Mouse (Mus musculus) stomach, postnatal 0 days (tissue): ENCODE measurements at regions not wholly inside any gene's neighbourhood (a gene's known extent, or its start where the extent isn't known, plus 50 kb on each side); places are given as distances from the start of the nearest gene placed in this dataset.

ENCODE experiments used
- ATAC-seq: fragments of 200-750 bp; cut with Nextera tagmentation; 2 replicates; pipeline ENCODE4 v1.8.0; 2017; ENCODE audit not compliant: low FRiP score, low TSS enrichment
- DNase-seq: peaks from one replicate; pipeline ENCODE4 v3.0.0-alpha.2; 2016; ENCODE audit warnings: low spot score
- H3K27ac ChIP-seq: fragments of 300-500 bp; sonication (generic); replicated peaks from 2 replicates; pipeline ENCODE4 v1.5.1; 2014; ENCODE audit warnings: mild to moderate bottlenecking, control low read depth
- H3K27me3 ChIP-seq: fragments of 300-500 bp; sonication (generic); 2 replicates; pipeline ENCODE4 v1.6.1; 2014; ENCODE audit warnings: low read length; ENCODE audit not compliant: control insufficient read depth, insufficient read depth
- H3K36me3 ChIP-seq: fragments of 300-500 bp; sonication (generic); 2 replicates; pipeline ENCODE4 v1.6.1; 2014; ENCODE audit warnings: low read length, mixed read lengths; ENCODE audit not compliant: control insufficient read depth, insufficient read depth
- H3K4me1 ChIP-seq: fragments of 300-500 bp; sonication (generic); replicated peaks from 2 replicates; pipeline ENCODE4 v1.6.1; 2014; ENCODE audit warnings: antibody characterized with exemption; ENCODE audit not compliant: control insufficient read depth, insufficient read depth
- H3K4me2 ChIP-seq: fragments of 300-500 bp; sonication (generic); replicated peaks from 2 replicates; pipeline ENCODE4 v1.6.1; 2014; ENCODE audit warnings: low read depth, mild to moderate bottlenecking, control low read depth, moderate library complexity
- H3K4me3 ChIP-seq: fragments of 300-500 bp; sonication (generic); 2 replicates; pipeline ENCODE4 v1.5.1; 2014; ENCODE audit warnings: low read depth, low read length, control low read depth
- H3K9ac ChIP-seq: fragments of 300-500 bp; sonication (generic); 2 replicates; pipeline ENCODE4 v1.6.1; 2014; ENCODE audit warnings: mild to moderate bottlenecking, low read length, control low read depth, mixed read lengths
- H3K9me3 ChIP-seq: fragments of 300-500 bp; sonication (generic); 2 replicates; pipeline ENCODE4 v1.6.1; 2016; ENCODE audit warnings: low read length; ENCODE audit not compliant: control insufficient read depth
- CTCF ChIP-seq: IDR thresholded peaks from 2 replicates; pipeline ENCODE4 v1.5.1; 2016; ENCODE audit warnings: antibody characterized with exemption, low read depth, mild to moderate bottlenecking, moderate library complexity
- EP300 ChIP-seq: optimal IDR thresholded peaks from 2 replicates; pipeline ENCODE3; 2016; ENCODE audit warnings: antibody characterized with exemption
- WGBS: fragments of 180-500 bp; shearing (Covaris S2); extraction: QIAGEN DNeasy Blood & Tissue Kit; methylation state at CpG from one replicate; pipeline ENCODE4 v1.1.7; 2014; 5-methylcytosine and 5-hydroxymethylcytosine counted together

DNA sequence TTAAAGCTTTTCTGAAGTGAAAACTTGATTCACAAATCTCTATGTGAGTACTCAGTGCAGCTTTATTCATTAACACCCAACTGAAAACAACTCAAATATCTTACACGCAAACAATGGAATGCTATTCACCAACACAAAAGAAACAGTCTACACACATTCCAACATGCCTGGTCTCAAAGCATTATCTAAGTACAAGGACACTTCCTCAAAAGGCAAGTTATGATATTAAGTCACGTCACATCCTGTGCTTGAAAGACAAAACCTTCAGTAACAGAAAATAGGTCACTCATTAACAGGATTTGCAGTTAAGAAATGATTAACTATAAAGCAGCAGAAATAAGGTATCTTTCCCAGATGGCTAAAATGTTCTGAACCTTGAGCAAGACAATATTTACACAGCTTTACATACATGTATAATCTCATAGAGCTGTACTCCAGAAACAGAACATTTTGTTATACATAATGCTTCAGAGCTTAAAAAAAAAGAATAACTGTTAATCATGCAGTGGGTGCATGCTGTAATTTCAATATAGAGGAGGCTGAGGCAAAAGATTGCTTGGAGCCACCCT, 279.3 kb downstream of the Isl1 start:
- WGBS, result 54% methylated on average over 2 of the region's 2 CpGs
- TF ChIP-seq CTCF (no peak), EP300 (no peak)
- ATAC-seq, result peak; percentile 95
- no peak overlapping the region for H3K27ac ChIP-seq
- H3K9me3 ChIP-seq, result no peaks in the 10 kb centered on the region
- no peak overlapping the region for H3K4me3 ChIP-seq
- H3K36me3 ChIP-seq, result no peaks in the 10 kb centered on the region
- H3K9ac ChIP-seq, result no peak overlapping the region
- no peaks in the 10 kb centered on the region for H3K27me3 ChIP-seq
- H3K4me1 ChIP-seq, result no peaks in the 10 kb centered on the region
- DNase-seq, result no peak
- no peak overlapping the region for H3K4me2 ChIP-seq

DNA sequence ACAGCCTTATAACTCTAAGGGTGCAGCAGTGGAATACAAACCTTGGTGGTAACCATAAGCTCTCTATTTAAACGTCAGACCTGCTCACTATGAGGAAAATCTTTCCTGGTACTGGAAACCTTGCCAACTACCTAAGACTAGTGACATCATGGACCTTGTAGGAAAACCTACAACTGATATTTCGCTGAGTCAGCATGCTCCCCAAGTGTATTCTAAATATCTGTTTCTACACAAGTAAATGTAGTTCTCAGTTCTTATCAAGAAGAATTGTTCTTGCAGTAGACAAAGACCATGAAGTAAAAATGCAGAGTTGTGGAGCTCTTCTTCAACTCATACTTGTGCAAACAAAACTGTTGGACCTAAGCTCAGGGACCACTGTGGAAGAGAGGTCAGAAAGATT, 280.9 kb downstream of the Isl1 start:
- Histone ChIP-seq H3K27me3 (no peaks in the 10 kb centered on the region), H3K27ac (no peak overlapping the region), H3K9ac (no peak overlapping the region), H3K9me3 (no peaks in the 10 kb centered on the region), H3K4me2 (no peak overlapping the region), H3K4me3 (no peak overlapping the region), H3K36me3 (no peaks in the 10 kb centered on the region), H3K4me1 (no peaks in the 10 kb centered on the region)
- WGBS, result 85% methylated on average over 2 of the region's 2 CpGs
- no peak for TF ChIP-seq CTCF
- TF ChIP-seq EP300, result no peak
- DNase-seq (no peak), ATAC-seq (no peak)

GRCm38 (mm10) chr13:116027147-116027546, 282.3 kb downstream of the Isl1 start:
- Histone ChIP-seq H3K4me1 (no peaks in the 10 kb centered on the region), H3K9ac (no peak overlapping the region), H3K27me3 (no peaks in the 10 kb centered on the region), H3K4me3 (no peak overlapping the region), H3K4me2 (no peak overlapping the region), H3K27ac (no peak overlapping the region), H3K36me3 (no peaks in the 10 kb centered on the region), H3K9me3 (no peaks in the 10 kb centered on the region)
- ATAC-seq, result no peak
- no peak for DNase-seq
- TF ChIP-seq CTCF (no peak), EP300 (no peak)
- 82% methylated on average over 2 of the region's 2 CpGs for WGBS

DNA sequence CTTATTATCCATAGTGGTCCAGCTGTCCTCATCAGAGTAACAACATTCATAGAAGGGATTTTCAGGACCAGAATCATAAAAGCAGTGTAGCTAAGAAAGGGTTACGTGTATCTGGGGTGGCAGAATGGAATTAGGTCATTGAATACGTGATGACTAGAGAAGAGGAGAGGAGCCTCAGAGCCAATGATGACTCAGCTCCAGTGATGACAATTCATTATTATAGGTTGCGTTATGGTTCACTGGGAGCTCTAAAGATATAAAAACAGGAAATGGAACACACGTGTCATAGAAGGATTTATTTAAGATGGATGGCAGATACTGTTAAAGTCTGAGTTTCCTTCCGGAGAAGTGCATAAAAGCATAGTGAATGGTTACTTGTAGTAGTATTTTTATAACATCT, 291.6 kb downstream of the Isl1 start:
- H3K9ac ChIP-seq, result no peak overlapping the region
- no peaks in the 10 kb centered on the region for H3K9me3 ChIP-seq
- H3K4me2 ChIP-seq, result no peak overlapping the region
- WGBS, result 33% methylated on average over 5 of the region's 5 CpGs
- no peak for TF ChIP-seq CTCF
- no peak for TF ChIP-seq EP300
- H3K27ac ChIP-seq, result no peak overlapping the region
- H3K4me3 ChIP-seq, result no peak overlapping the region
- H3K36me3 ChIP-seq, result no peaks in the 10 kb centered on the region
- H3K27me3 ChIP-seq, result no peaks in the 10 kb centered on the region
- no peak for ATAC-seq
- no peaks in the 10 kb centered on the region for H3K4me1 ChIP-seq
- no peak for DNase-seq

- Histone ChIP-seq H3K27ac (no peak overlapping the region), H3K9me3 (no peaks in the 10 kb centered on the region), H3K36me3 (no peaks in the 10 kb centered on the region), H3K9ac (no peak overlapping the region), H3K4me1 (no peaks in the 10 kb centered on the region), H3K4me3 (no peak overlapping the region), H3K27me3 (no peaks in the 10 kb centered on the region), H3K4me2 (no peak overlapping the region)
- 55% methylated on average over 1 of the region's 1 CpGs for WGBS
- no peak for DNase-seq
- no peak for ATAC-seq
- TF ChIP-seq CTCF (no peak), EP300 (no peak)
Measured at GRCm38 (mm10) chr13:116003733-116004132, 305.8 kb downstream of the Isl1 start.

DNA sequence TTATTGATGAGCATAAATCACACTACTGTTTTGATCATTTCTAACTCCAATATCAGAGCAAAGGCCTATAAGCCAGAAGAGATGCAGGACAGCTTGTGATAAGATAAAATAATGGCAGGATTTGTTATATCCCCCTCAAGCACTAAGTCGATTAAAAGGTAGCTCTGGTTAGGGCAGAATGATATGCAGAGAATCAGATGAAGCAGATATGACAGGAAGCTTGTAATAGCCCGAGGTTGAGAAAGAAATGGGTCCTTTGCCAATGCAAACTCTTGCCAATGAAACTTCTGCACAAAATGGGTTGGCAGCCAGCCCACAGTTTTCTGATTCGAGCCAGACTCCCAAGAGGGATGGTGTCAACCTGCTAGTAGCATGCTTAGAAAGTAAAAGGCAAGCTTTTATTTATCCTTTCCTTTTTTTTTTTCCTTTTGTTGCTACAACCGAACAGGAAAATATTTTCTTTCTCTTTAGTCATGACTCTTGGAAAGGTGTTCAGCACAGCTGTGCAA, 307.0 kb downstream of the Isl1 start:
- H3K9me3 ChIP-seq, result no peaks in the 10 kb centered on the region
- no peak overlapping the region for H3K9ac ChIP-seq
- H3K27me3 ChIP-seq, result no peaks in the 10 kb centered on the region
- H3K4me2 ChIP-seq, result no peak overlapping the region
- ATAC-seq (no peak), DNase-seq (peak; percentile 50)
- H3K36me3 ChIP-seq, result no peaks in the 10 kb centered on the region
- 18% methylated on average over 4 of the region's 4 CpGs for WGBS
- H3K4me3 ChIP-seq, result no peak overlapping the region
- H3K4me1 ChIP-seq, result no peaks in the 10 kb centered on the region
- no peak overlapping the region for H3K27ac ChIP-seq
- TF ChIP-seq CTCF, result no peak
- TF ChIP-seq EP300, result no peak
